Mouse (Mus musculus) lung, postnatal 14 days (tissue): ENCODE measurements at regions not wholly inside any gene's neighbourhood (a gene's known extent, or its start where the extent isn't known, plus 50 kb on each side); places are given as distances from the start of the nearest gene placed in this dataset.

ENCODE experiments used
- DNase-seq: peaks from one replicate; pipeline ENCODE4 v3.0.0; 2021

- peak; percentile 41 for DNase-seq
Observed at GRCm38 (mm10) chr3:61268453-61269335, 92.7 kb upstream of the Rap2b start.

- no peak for DNase-seq
Observed at GRCm38 (mm10) chr3:61285924-61286520, 75.4 kb upstream of the Rap2b start.

- DNase-seq = no peak
Observed at GRCm38 (mm10) chr3:61288195-61288594, 73.2 kb upstream of the Rap2b start.

- DNase-seq = no peak
Observed at GRCm38 (mm10) chr3:61294855-61295254, 66.6 kb upstream of the Rap2b start.

- DNase-seq = no peak
Observed at GRCm38 (mm10) chr3:61297290-61297689, 64.1 kb upstream of the Rap2b start.

GRCm38 (mm10) chr3:61302214-61302613 lies 59.2 kb upstream of the Rap2b start:
- no peak for DNase-seq

- DNase-seq = no peak
Observed at GRCm38 (mm10) chr3:61303485-61303884, 58.0 kb upstream of the Rap2b start.

- no peak for DNase-seq
Observed at GRCm38 (mm10) chr3:61306306-61306705, 55.1 kb upstream of the Rap2b start.

- no peak for DNase-seq
Observed at GRCm38 (mm10) chr3:61308764-61309163, 52.7 kb upstream of the Rap2b start.

GRCm38 (mm10) chr3:61309197-61309596 lies 52.2 kb upstream of the Rap2b start:
- DNase-seq = no peak
